ENCODE assay signal across 8 mouse cellular contexts in genomic region chr8:128685507-128686428, GRCm38 (mm10). TPM values are rescaled to one million over a fixed set of nuclear protein-coding genes. Genes with fewer than 3 reads are reported as not detected.
A peak's percentile ranks its signal among the peaks of the same experiment; 100 is the strongest.
DNase-seq lines count a peak whose midpoint lies in the region; ATAC-seq lines count a peak whose summit lies in the region.

TSS of gene Itgb1 (plus strand) at chr8:128685654.

- intact Hi-C loops in gastrocnemius, postnatal 14 days (cut with DNase I; ENCODE audit: low total_unique reads): no loop called here

- no peaks in the 10 kb centered on the region for H3K36me3 ChIP-seq in megakaryocyte, embryonic 14.5 days (replicated peaks; ENCODE audit: low read length)

- H3K27me3 ChIP-seq in megakaryocyte, embryonic 14.5 days (replicated peaks): no peaks in the 10 kb centered on the region

- H3K4me3 ChIP-seq in megakaryocyte, embryonic 14.5 days (replicated peaks): peak within 1 kb of the TSS; percentile 97

- no peaks in the 10 kb centered on the region for H3K9me3 ChIP-seq in megakaryocyte, embryonic 14.5 days

- H3K4me1 ChIP-seq in megakaryocyte, embryonic 14.5 days: peaks cover 55% of the 10 kb centered on the region

- DNase-seq in adrenal gland, adult 18-20 months (ENCODE audit: low spot score in 2 of 2): peak; percentile 90 to 91
- peak; percentile 95 for DNase-seq in embryo, embryonic 10.5 days (ENCODE audit: low spot score)
- peak; percentile 97 for DNase-seq in gastrocnemius, postnatal 14 days
- DNase-seq in left cerebral cortex, adult 9 months (ENCODE audit: low spot score in 2 of 2): peak; percentile 70 to 86
- DNase-seq in right cerebral cortex, postnatal 10 days (ENCODE audit: low spot score in 2 of 2): peak; percentile 96 to 97
- peak; percentile 97 for DNase-seq in urinary bladder, postnatal 14 days (ENCODE audit: low spot score)

- ATAC-seq in inflammation-experienced regulatory T-cells, adult 6 months: peak; percentile 67

RNA-seq across cellular contexts. Expression of gene Itgb1, which starts in this region (rescaled TPM):
- total RNA-seq in adrenal gland, adult 18-20 months (2021): 100 to 1,000 TPM; 223 to 263 TPM
- total RNA-seq in gastrocnemius, postnatal 14 days (2021): 100 to 1,000 TPM; 251 to 274 TPM
- 100 to 1,000 TPM; 160 to 315 (median 162) TPM for polyA plus RNA-seq in inflammation-experienced regulatory T-cells, adult 6 months (2017; shearing (Covaris generic))
- 47.5 and 54.1 TPM in 2 replicates for polyA plus RNA-seq in megakaryocyte, embryonic 14.5 days (2012; ENCODE audit: insufficient read depth, low replicate concordance)

Comparison
In these comparisons a context has a peak if more than half of its experiments do, and no peak if none do; other contexts are left out.
1. Peak in every context shown above with its lines: DNase-seq, ATAC-seq and H3K4me3 ChIP-seq.